Mouse (Mus musculus) neural tube, embryonic 12.5 days (tissue): ENCODE measurements around the gene Zfand6. TPM values are rescaled to one million over a fixed set of nuclear protein-coding genes. Genes with fewer than 3 reads are reported as not detected.
A peak's percentile ranks its signal among the peaks of the same experiment; 100 is the strongest.

Experiments used
- ATAC-seq: fragments of 200-750 bp; cut with Nextera tagmentation; 2 replicates; pipeline ENCODE4 v1.8.0; 2017; ENCODE audit warnings: low read depth, mild to moderate bottlenecking, moderate TSS enrichment, moderate library complexity; ENCODE audit not compliant: low FRiP score
- H3K27ac ChIP-seq: fragments of 300-500 bp; sonication (generic); 2 replicates; pipeline ENCODE4 v1.5.1; 2016
- H3K27me3 ChIP-seq: fragments of 300-500 bp; sonication (generic); replicated peaks from 2 replicates; pipeline ENCODE4 v1.6.1; 2016; ENCODE audit warnings: mild to moderate bottlenecking
- H3K36me3 ChIP-seq: fragments of 300-500 bp; sonication (generic); 2 replicates; pipeline ENCODE4 v1.6.1; 2016; ENCODE audit warnings: mild to moderate bottlenecking
- H3K4me1 ChIP-seq: fragments of 300-500 bp; sonication (generic); 2 replicates; pipeline ENCODE4 v1.6.1; 2016
- H3K4me2 ChIP-seq: fragments of 300-500 bp; sonication (generic); replicated peaks from 2 replicates; pipeline ENCODE4 v1.6.1; 2016; ENCODE audit warnings: mild to moderate bottlenecking
- H3K4me3 ChIP-seq: fragments of 300-500 bp; sonication (generic); 2 replicates; pipeline ENCODE4 v1.5.1; 2016
- H3K9ac ChIP-seq: fragments of 300-500 bp; sonication (generic); 2 replicates; pipeline ENCODE4 v1.6.1; 2016; ENCODE audit warnings: mild to moderate bottlenecking
- H3K9me3 ChIP-seq: fragments of 300-500 bp; sonication (generic); 2 replicates; pipeline ENCODE4 v1.6.1; 2016; ENCODE audit warnings: mild to moderate bottlenecking
- WGBS: fragments of 180-500 bp; shearing (Covaris S2); methylation state at CpG from one replicate; pipeline ENCODE4 v1.1.7; 2016; 5-methylcytosine and 5-hydroxymethylcytosine counted together
- polyA plus RNA-seq: library from polyadenylated mRNA; unstranded; fragments of >200 nt; fragmentation: Nextera tagmentation; extraction: Ambion mirVana; gene quantifications from 2 replicates; pipeline ENCODE4 v1.2.1, GENCODE M21; 2016

Gene Zfand6
- polyA plus RNA-seq, 1 experiment from 2014 or later: 224 TPM

DNA sequence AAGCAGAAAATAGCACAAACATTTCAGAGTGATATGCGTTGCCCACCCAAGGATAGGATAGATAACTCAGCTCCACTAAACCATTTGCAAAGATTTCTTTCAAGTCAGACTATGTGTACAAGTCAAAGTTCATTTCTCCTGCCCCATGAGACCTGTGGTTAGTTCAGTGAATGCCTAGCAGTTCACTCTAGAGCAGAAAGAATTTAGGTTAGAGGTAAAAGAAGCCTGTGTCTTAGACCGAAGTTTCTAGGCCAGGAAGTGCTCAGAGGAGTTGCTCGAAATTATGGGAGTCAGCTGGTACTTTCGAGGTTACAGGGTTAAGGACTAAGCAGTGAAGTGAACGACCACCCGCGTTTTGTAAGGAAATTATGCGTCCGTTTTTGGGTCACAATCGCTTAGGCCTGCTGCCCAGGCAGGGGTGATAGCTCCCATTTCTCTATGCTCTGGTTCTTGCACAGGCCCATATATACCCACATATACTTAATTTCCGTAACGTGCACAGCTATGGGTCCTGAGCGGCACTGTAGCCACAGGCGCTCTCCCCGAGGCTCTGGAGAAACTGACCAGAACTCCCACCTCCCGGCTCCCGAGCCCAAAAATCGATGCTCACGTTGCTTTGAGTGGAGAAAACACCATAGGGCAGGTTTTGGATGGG lies 84.6 kb downstream of the Zfand6 start:
- peak; percentile 51 for ATAC-seq
- WGBS: 10% methylated on average over 19 of the region's 19 CpGs
- H3K36me3 ChIP-seq: no peaks in the 10 kb centered on the region
- H3K27ac ChIP-seq: no peak overlapping the region
- H3K27me3 ChIP-seq: no peaks in the 10 kb centered on the region
- H3K9ac ChIP-seq: peak overlapping the region; percentile 55
- no peaks in the 10 kb centered on the region for H3K9me3 ChIP-seq
- H3K4me3 ChIP-seq: peak overlapping the region; percentile 48
- H3K4me1 ChIP-seq: peaks cover 8% of the 10 kb centered on the region; the same call in 1 of the 2 replicates
- H3K4me2 ChIP-seq: peak overlapping the region; percentile 94

DNA sequence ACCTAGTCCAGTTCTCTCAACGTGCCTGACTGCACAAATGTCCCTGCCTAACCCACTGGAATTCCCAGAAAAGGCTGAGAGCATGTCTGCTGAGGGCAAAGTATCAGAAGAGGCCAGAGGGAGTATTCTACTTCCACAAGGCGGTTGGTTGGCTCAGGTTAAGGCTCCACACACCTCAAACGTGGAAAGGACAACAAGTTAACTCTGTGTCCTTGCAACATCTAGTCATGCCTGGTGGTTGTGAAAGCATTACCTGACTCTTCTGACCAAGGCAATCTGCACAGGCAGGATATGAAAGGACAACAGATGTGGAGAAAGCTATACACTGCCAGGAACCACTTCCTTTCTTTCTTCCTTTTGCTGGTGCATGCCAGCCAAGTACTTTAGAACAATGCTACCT lies 85.3 kb downstream of the Zfand6 start:
- Histone ChIP-seq H3K4me3 (no peak overlapping the region), H3K27me3 (no peaks in the 10 kb centered on the region), H3K36me3 (no peaks in the 10 kb centered on the region), H3K27ac (no peak overlapping the region), H3K4me2 (no peak overlapping the region), H3K9me3 (no peaks in the 10 kb centered on the region), H3K4me1 (peaks cover 8% of the 10 kb centered on the region; the same call in 1 of the 2 replicates), H3K9ac (no peak overlapping the region)
- ATAC-seq: no peak
- 76% methylated on average over 3 of the region's 3 CpGs for WGBS

- no peaks in the 10 kb centered on the region for H3K9me3 ChIP-seq
- ATAC-seq: no peak
- no peak overlapping the region for H3K4me2 ChIP-seq
- H3K27ac ChIP-seq: no peak overlapping the region
- no peaks in the 10 kb centered on the region for H3K36me3 ChIP-seq
- H3K4me1 ChIP-seq: peaks cover 8% of the 10 kb centered on the region; the same call in 1 of the 2 replicates
- WGBS: 91% methylated on average over 3 of the region's 3 CpGs
- H3K9ac ChIP-seq: no peak overlapping the region
- H3K27me3 ChIP-seq: no peaks in the 10 kb centered on the region
- no peak overlapping the region for H3K4me3 ChIP-seq
These were observed 88.4 kb downstream of the Zfand6 start for GRCm38 (mm10) chr7:84601331-84601730.

DNA sequence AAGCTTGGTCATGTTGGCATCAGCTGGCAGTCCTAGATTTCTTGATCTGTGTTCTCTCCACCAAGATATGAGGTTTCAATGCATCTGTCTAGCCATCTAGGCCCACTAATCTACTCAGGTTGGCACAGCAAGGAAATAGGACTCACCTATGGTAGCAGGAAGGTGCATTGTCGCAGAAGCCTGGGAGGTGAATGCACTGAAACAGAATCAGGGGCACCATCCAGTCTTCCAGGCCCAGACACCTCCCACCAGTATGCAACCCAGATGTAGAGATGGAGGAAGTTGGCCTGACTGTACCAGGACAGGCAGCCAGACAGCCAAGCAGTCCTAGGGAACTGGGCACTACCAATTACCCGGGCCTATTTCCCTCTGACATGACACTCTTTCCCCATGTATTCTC lies 89.1 kb downstream of the Zfand6 start:
- no peak for ATAC-seq
- 86% methylated on average over 2 of the region's 2 CpGs for WGBS
- Histone ChIP-seq H3K27me3 (no peaks in the 10 kb centered on the region), H3K9ac (no peak overlapping the region), H3K9me3 (no peaks in the 10 kb centered on the region), H3K27ac (no peak overlapping the region), H3K4me2 (no peak overlapping the region), H3K4me3 (no peak overlapping the region), H3K36me3 (no peaks in the 10 kb centered on the region), H3K4me1 (peaks cover 8% of the 10 kb centered on the region; the same call in 1 of the 2 replicates)

GRCm38 (mm10) chr7:84596633-84597032 lies 93.1 kb downstream of the Zfand6 start:
- Histone ChIP-seq H3K4me2 (no peak overlapping the region), H3K4me1 (no peaks in the 10 kb centered on the region), H3K27ac (no peak overlapping the region), H3K4me3 (no peak overlapping the region), H3K9ac (no peak overlapping the region), H3K27me3 (no peaks in the 10 kb centered on the region), H3K9me3 (no peaks in the 10 kb centered on the region), H3K36me3 (no peaks in the 10 kb centered on the region)
- WGBS: 85% methylated on average over 3 of the region's 3 CpGs
- no peak for ATAC-seq

GRCm38 (mm10) chr7:84596002-84596401 lies 93.8 kb downstream of the Zfand6 start:
- H3K36me3 ChIP-seq: no peaks in the 10 kb centered on the region
- no peak overlapping the region for H3K4me3 ChIP-seq
- no peak overlapping the region for H3K4me2 ChIP-seq
- no peaks in the 10 kb centered on the region for H3K4me1 ChIP-seq
- no peak overlapping the region for H3K9ac ChIP-seq
- WGBS: 93% methylated on average over 3 of the region's 3 CpGs
- ATAC-seq: no peak
- H3K27me3 ChIP-seq: no peaks in the 10 kb centered on the region
- H3K9me3 ChIP-seq: no peaks in the 10 kb centered on the region
- H3K27ac ChIP-seq: no peak overlapping the region

- ATAC-seq: peak; percentile 11; the same call in 1 of the 2 replicates
- H3K36me3 ChIP-seq: no peaks in the 10 kb centered on the region
These were observed 94.8 kb downstream of the Zfand6 start for GRCm38 (mm10) chr7:84594917-84595303.

GRCm38 (mm10) chr7:84594087-84594916 lies 95.5 kb downstream of the Zfand6 start:
- Histone ChIP-seq H3K9ac (no peak overlapping the region), H3K4me1 (no peaks in the 10 kb centered on the region), H3K27ac (no peak overlapping the region), H3K27me3 (no peaks in the 10 kb centered on the region), H3K36me3 (no peaks in the 10 kb centered on the region), H3K4me2 (no peak overlapping the region), H3K4me3 (no peak overlapping the region), H3K9me3 (no peaks in the 10 kb centered on the region)
- 56% methylated on average over 8 of the region's 8 CpGs for WGBS
- peak; percentile 69 for ATAC-seq

More at GRCm38 (mm10) chr7:84594917-84595303, 94.8 kb downstream of the Zfand6 start:
- H3K9me3 ChIP-seq: no peaks in the 10 kb centered on the region
- H3K4me1 ChIP-seq: no peaks in the 10 kb centered on the region
- no peak overlapping the region for H3K4me2 ChIP-seq
- H3K9ac ChIP-seq: no peak overlapping the region
- no peaks in the 10 kb centered on the region for H3K27me3 ChIP-seq
- no peak overlapping the region for H3K4me3 ChIP-seq
- no peak overlapping the region for H3K27ac ChIP-seq

- no peak overlapping the region for H3K4me3 ChIP-seq
These were observed 98.4 kb downstream of the Zfand6 start for GRCm38 (mm10) chr7:84591347-84591746.

DNA sequence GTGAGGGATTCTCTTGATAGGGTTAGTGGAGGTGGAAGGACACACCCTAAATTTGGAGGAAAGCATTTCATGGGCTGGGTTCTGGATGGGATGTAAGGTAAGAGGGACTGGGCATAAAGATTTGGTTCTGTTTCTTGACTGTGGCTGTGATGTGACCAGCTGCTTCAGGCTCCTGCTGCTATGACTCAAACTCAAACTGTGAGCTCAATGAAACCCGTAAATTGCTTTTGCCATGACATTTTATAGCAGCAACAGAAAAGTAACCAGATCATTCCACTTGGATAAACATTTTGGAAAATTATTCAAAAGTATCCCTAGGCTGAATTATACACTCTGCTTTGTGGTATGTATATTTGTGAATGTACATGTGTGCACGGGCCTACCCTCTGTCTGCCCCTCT lies 99.1 kb downstream of the Zfand6 start:
- no peak for ATAC-seq
- H3K4me1 ChIP-seq: no peaks in the 10 kb centered on the region
- H3K27me3 ChIP-seq: no peaks in the 10 kb centered on the region
- no peaks in the 10 kb centered on the region for H3K36me3 ChIP-seq
- no peak overlapping the region for H3K9ac ChIP-seq
- 89% methylated on average over 2 of the region's 2 CpGs for WGBS
- H3K4me2 ChIP-seq: no peak overlapping the region
- no peak overlapping the region for H3K4me3 ChIP-seq
- no peak overlapping the region for H3K27ac ChIP-seq
- H3K9me3 ChIP-seq: no peaks in the 10 kb centered on the region

More at GRCm38 (mm10) chr7:84591347-84591746, 98.4 kb downstream of the Zfand6 start:
- Histone ChIP-seq H3K27me3 (no peaks in the 10 kb centered on the region), H3K9me3 (no peaks in the 10 kb centered on the region), H3K4me1 (no peaks in the 10 kb centered on the region), H3K4me2 (no peak overlapping the region), H3K36me3 (no peaks in the 10 kb centered on the region), H3K27ac (no peak overlapping the region), H3K9ac (no peak overlapping the region)
- ATAC-seq: no peak
- WGBS: 89% methylated on average over 3 of the region's 3 CpGs

DNA sequence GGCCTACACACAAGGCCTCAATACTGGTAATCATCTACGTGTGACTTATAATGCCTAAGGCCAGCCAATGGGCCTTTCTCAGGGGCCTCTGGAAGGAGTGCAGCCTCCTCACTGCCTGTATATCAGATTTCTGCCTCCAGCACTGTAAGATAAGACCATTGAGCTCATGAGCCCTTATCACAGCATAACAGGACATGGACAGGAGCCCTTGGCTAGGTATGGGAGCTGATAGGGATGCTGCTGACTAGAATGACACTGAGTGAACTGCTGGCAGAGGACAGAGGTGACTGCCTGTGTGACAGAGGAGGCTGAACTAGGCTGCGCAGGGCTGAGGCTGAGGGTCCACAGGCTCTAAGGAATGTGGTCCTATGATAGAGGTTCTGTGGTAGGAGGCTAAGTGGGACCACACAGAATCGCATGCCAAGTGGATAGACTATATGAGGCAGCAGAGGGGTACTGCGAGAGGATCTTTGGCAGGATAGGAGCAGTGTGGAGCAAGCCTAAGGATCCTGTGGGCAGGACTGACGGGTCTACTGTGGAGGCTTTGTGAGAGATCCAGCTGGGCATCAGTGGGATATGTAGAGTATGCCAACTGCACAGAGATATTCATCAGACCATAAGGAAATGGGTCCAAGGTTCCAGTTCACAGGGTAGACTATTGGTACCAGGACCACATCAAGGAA lies 102.5 kb downstream of the Zfand6 start:
- 87% methylated on average over 5 of the region's 5 CpGs for WGBS
- Histone ChIP-seq H3K4me1 (no peaks in the 10 kb centered on the region), H3K27me3 (no peaks in the 10 kb centered on the region), H3K4me3 (no peak overlapping the region), H3K9me3 (no peaks in the 10 kb centered on the region), H3K36me3 (no peaks in the 10 kb centered on the region), H3K27ac (no peak overlapping the region), H3K4me2 (no peak overlapping the region), H3K9ac (no peak overlapping the region)
- ATAC-seq: 0 out of 2 replicates have a peak, but pooled peaks have one; percentile 7
